Mouse (Mus musculus) midbrain, postnatal 0 days (tissue): ENCODE measurements around the gene Pik3ca. TPM values are rescaled to one million over a fixed set of nuclear protein-coding genes. Genes with fewer than 3 reads are reported as not detected.

Experiments
- ATAC-seq: fragments of 200-750 bp; cut with Nextera tagmentation; 2 replicates; pipeline ENCODE4 v1.8.0; 2017; ENCODE audit warnings: moderate number of reproducible peaks, mild to moderate bottlenecking, moderate TSS enrichment, moderate library complexity; ENCODE audit not compliant: low FRiP score
- DNase-seq: peaks from one replicate; pipeline ENCODE4 v3.0.0-alpha.2; 2015; ENCODE audit warnings: low spot score
- H3K27ac ChIP-seq: fragments of 300-500 bp; sonication (generic); 2 replicates; pipeline ENCODE4 v1.5.1; 2014; ENCODE audit warnings: low read depth, mild to moderate bottlenecking, low read length, mixed read lengths
- H3K27me3 ChIP-seq: fragments of 300-500 bp; sonication (generic); 2 replicates; pipeline ENCODE4 v1.6.1; 2014; ENCODE audit warnings: low read length, control low read depth, mixed read lengths; ENCODE audit not compliant: insufficient read depth
- H3K36me3 ChIP-seq: fragments of 300-500 bp; sonication (generic); 2 replicates; pipeline ENCODE4 v1.6.1; 2014; ENCODE audit warnings: low read length, control low read depth, mixed read lengths; ENCODE audit not compliant: insufficient read depth
- H3K4me1 ChIP-seq: fragments of 300-500 bp; sonication (generic); 2 replicates; pipeline ENCODE4 v1.6.1; 2014; ENCODE audit warnings: mild to moderate bottlenecking, control low read depth, antibody characterized with exemption, low read length, mixed read lengths; ENCODE audit not compliant: insufficient read depth
- H3K4me2 ChIP-seq: fragments of 300-500 bp; sonication (generic); 2 replicates; pipeline ENCODE4 v1.6.1; 2014; ENCODE audit warnings: low read depth, mild to moderate bottlenecking, low read length, mixed read lengths; ENCODE audit not compliant: poor library complexity, severe bottlenecking
- H3K4me3 ChIP-seq: fragments of 300-500 bp; sonication (generic); 2 replicates; pipeline ENCODE4 v1.5.1; 2014; ENCODE audit warnings: low read depth, mild to moderate bottlenecking, low read length, moderate library complexity
- H3K9ac ChIP-seq: fragments of 300-500 bp; sonication (generic); replicated peaks from 2 replicates; pipeline ENCODE4 v1.6.1; 2014; ENCODE audit warnings: mild to moderate bottlenecking, low read length, moderate library complexity, mixed read lengths; ENCODE audit not compliant: poor library complexity, severe bottlenecking
- H3K9me3 ChIP-seq: fragments of 300-500 bp; sonication (generic); 2 replicates; pipeline ENCODE4 v1.6.1; 2016; ENCODE audit warnings: low read length, control low read depth
- CTCF ChIP-seq: IDR thresholded peaks from 2 replicates; pipeline ENCODE4 v1.5.1; 2016; ENCODE audit warnings: antibody characterized with exemption, mild to moderate bottlenecking
- WGBS: fragments of 180-500 bp; shearing (Covaris S2); extraction: QIAGEN DNeasy Blood & Tissue Kit; methylation state at CpG from one replicate; pipeline ENCODE4 v1.1.7; 2014; 5-methylcytosine and 5-hydroxymethylcytosine counted together
- polyA plus RNA-seq: library from polyadenylated mRNA; unstranded; fragments of >200 nt; fragmentation: Nextera tagmentation; extraction: Ambion mirVana; gene quantifications from 2 replicates; pipeline ENCODE4 v1.2.1, GENCODE M21; 2015
- total RNA-seq: library from RNA; depleted of rRNA; stranded (reverse); fragments of >200 nt; gene quantifications from 2 replicates; pipeline ENCODE4 v1.2.3, GENCODE M21; 2014

Pik3ca gene
- total and polyA plus RNA-seq, 2 experiments from 2014 or later: 10.2 to 43.3 TPM

- Histone ChIP-seq H3K27ac (no peak overlapping the region), H3K9ac (no peak overlapping the region), H3K4me2 (no peak overlapping the region), H3K36me3 (no peaks in the 10 kb centered on the region), H3K4me3 (no peak overlapping the region), H3K4me1 (no peaks in the 10 kb centered on the region), H3K27me3 (no peaks in the 10 kb centered on the region), H3K9me3 (no peaks in the 10 kb centered on the region)
- WGBS: 81% methylated on average over 6 of the region's 6 CpGs
- DNase-seq (no peak), ATAC-seq (no peak)
- no peak for TF ChIP-seq CTCF
Observed at GRCm38 (mm10) chr3:32488172-32488571, 90.7 kb downstream of the Pik3ca start.

- H3K4me1 ChIP-seq: no peaks in the 10 kb centered on the region
- H3K27ac ChIP-seq: no peak overlapping the region
- 82% methylated on average over 15 of the region's 15 CpGs for WGBS
- no peaks in the 10 kb centered on the region for H3K27me3 ChIP-seq
- ATAC-seq: no peak
- no peak overlapping the region for H3K9ac ChIP-seq
- no peak for TF ChIP-seq CTCF
- no peak overlapping the region for H3K4me3 ChIP-seq
- no peaks in the 10 kb centered on the region for H3K36me3 ChIP-seq
- no peak overlapping the region for H3K4me2 ChIP-seq
- no peak for DNase-seq
- no peaks in the 10 kb centered on the region for H3K9me3 ChIP-seq
Observed at GRCm38 (mm10) chr3:32490076-32490927, 92.8 kb downstream of the Pik3ca start.

DNA sequence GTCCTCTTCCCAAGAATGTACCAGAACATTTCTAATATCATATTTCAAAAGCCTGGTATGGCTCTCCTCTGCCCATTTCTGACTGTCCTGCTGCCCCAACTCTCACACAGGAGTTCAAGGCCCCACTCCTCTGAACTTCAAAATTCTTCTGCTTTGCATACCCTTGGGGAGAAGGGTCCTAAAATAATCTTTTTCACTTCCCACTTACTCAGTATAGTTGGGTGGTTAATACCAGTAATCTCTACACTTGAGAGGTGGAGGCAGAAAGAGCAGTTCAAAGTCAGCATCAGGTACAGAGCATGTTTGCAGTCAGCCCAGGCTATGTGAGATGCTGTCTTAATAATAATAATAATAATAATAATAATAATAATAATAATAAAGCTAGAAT lies 93.5 kb downstream of the Pik3ca start:
- Histone ChIP-seq H3K4me2 (no peak overlapping the region), H3K36me3 (no peaks in the 10 kb centered on the region), H3K4me3 (no peak overlapping the region), H3K4me1 (no peaks in the 10 kb centered on the region), H3K9ac (no peak overlapping the region), H3K27ac (no peak overlapping the region), H3K9me3 (no peaks in the 10 kb centered on the region), H3K27me3 (no peaks in the 10 kb centered on the region)
- DNase-seq (no peak), ATAC-seq (no peak)
- no peak for TF ChIP-seq CTCF

DNA sequence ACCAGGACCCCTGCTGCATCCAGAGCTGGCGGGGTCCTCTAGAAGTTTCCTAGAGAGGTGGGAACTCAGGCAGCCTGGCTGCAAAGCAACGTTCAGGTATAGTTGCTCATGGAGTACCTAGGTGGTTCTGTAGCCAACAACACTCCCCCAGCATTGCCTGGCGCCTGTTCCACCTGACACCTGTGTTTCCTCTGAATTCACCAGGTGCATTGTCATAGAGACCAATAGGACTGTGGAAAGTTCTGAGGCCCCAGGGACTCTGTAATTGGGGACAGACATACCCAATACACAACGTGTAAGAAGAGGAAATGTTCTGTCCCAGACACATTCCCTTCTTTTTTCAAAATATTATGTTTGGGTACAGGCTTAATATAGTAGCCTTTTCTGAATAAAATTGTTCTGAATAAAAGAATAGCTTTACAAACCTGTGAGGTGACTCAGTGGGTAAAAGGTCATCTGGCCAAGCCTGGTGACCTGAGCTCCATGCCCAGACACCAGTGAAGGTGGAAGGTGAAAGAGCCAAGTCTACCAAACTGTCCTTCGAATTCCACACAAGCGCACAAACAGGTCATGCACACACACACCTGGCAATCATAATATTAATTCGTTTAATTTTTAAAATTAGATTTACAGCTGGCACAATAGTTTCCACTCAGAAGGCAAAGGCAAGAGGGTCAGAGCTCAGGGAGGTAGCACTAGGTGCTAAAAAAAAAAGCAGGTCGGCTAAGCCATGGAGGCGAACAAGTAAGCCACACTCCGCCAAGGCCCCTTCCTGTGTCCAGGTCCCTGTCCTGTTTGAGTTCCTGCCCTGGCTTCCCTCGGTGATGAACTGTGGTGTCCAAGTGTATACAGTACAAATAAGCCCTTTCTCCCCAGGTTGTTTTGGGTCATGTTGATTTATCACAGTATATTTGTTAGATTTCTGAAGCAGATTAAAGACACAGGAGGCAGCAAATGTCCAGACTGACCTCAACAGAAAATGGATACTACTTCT lies 94.9 kb downstream of the Pik3ca start, which contains the start of gene Kcnmb3:
TSS of gene Kcnmb3 (minus strand) at position 135 of the 994 bp plus-strand sequence.
- no peak for TF ChIP-seq CTCF
- Histone ChIP-seq H3K9me3 (no peaks in the 10 kb centered on the region), H3K27me3 (no peaks in the 10 kb centered on the region), H3K27ac (no peak within 1 kb of the TSS), H3K36me3 (no peaks in the 10 kb centered on the region), H3K9ac (no peak within 1 kb of the TSS), H3K4me3 (no peak within 1 kb of the TSS), H3K4me1 (no peaks in the 10 kb centered on the region), H3K4me2 (no peak within 1 kb of the TSS)
- ATAC-seq (no peak), DNase-seq (no peak)
- WGBS: 87% methylated on average over 11 of the region's 11 CpGs

GRCm38 (mm10) chr3:32494387-32495087 lies 97.1 kb downstream of the Pik3ca start:
- Histone ChIP-seq H3K9me3 (no peaks in the 10 kb centered on the region), H3K9ac (no peak overlapping the region), H3K4me2 (no peak overlapping the region), H3K36me3 (no peaks in the 10 kb centered on the region), H3K4me1 (no peaks in the 10 kb centered on the region), H3K27ac (no peak overlapping the region), H3K27me3 (no peaks in the 10 kb centered on the region), H3K4me3 (no peak overlapping the region)
- no peak for DNase-seq
- peak; percentile 21; the same call in 1 of the 2 replicates for TF ChIP-seq CTCF
- no peak for ATAC-seq
- 86% methylated on average over 8 of the region's 8 CpGs for WGBS
